Mouse (Mus musculus) urinary bladder, postnatal 4 days (tissue): ENCODE results near the gene Oard1.

ENCODE experiments used
- DNase-seq, 2 experiments: peaks; one replicate each; pipeline ENCODE4 v3.0.0; 2021 to 2022; ENCODE audit warnings: low spot score in 2 of 2

Gene Oard1

GRCm38 (mm10) chr17:48409380-48410298, at the start of gene Oard1, which contains the start of gene Nfya:
TSS of gene Oard1 (plus strand) at chr17:48410014.
TSS of gene Nfya (minus strand) at chr17:48409906.
- peak; percentile 100 for DNase-seq

- DNase-seq, result no peak
Observed at GRCm38 (mm10) chr17:48360462-48360861, 49.4 kb upstream of the Oard1 start.

GRCm38 (mm10) chr17:48362346-48362745, 47.5 kb upstream of the Oard1 start:
- no peak for DNase-seq

GRCm38 (mm10) chr17:48362966-48363365, 46.8 kb upstream of the Oard1 start:
- no peak for DNase-seq

- no peak for DNase-seq
Observed at GRCm38 (mm10) chr17:48363421-48363965, 46.3 kb upstream of the Oard1 start.

- DNase-seq, result no peak
Observed at GRCm38 (mm10) chr17:48365511-48366155, 44.2 kb upstream of the Oard1 start.

GRCm38 (mm10) chr17:48366806-48367205, 43.0 kb upstream of the Oard1 start:
- DNase-seq, result no peak

- DNase-seq, result no peak
Observed at GRCm38 (mm10) chr17:48371621-48372020, 38.2 kb upstream of the Oard1 start.

- no peak for DNase-seq
Observed at GRCm38 (mm10) chr17:48372987-48373386, 36.8 kb upstream of the Oard1 start.

GRCm38 (mm10) chr17:48376102-48376501, 33.7 kb upstream of the Oard1 start:
- no peak for DNase-seq

GRCm38 (mm10) chr17:48379050-48379449, 30.8 kb upstream of the Oard1 start:
- no peak for DNase-seq

- DNase-seq, result no peak
Observed at GRCm38 (mm10) chr17:48385786-48386461, 23.9 kb upstream of the Oard1 start.

- no peak for DNase-seq
Observed at GRCm38 (mm10) chr17:48388666-48389065, 21.1 kb upstream of the Oard1 start.

- no peak for DNase-seq
Observed at GRCm38 (mm10) chr17:48389442-48389841, 20.4 kb upstream of the Oard1 start.

- DNase-seq, result no peak
Observed at GRCm38 (mm10) chr17:48391446-48391845, 18.4 kb upstream of the Oard1 start.

- no peak for DNase-seq
Observed at GRCm38 (mm10) chr17:48392616-48393015, 17.2 kb upstream of the Oard1 start.

- DNase-seq, result no peak
Observed at GRCm38 (mm10) chr17:48401710-48402109, 8.1 kb upstream of the Oard1 start.

GRCm38 (mm10) chr17:48402751-48403150, 7.1 kb upstream of the Oard1 start:
- DNase-seq, result no peak

- no peak for DNase-seq
Observed at GRCm38 (mm10) chr17:48403848-48404247, 6.0 kb upstream of the Oard1 start.

GRCm38 (mm10) chr17:48404706-48405105, 5.1 kb upstream of the Oard1 start:
- DNase-seq, result no peak

- no peak for DNase-seq
Observed at GRCm38 (mm10) chr17:48407154-48407553, 2.7 kb upstream of the Oard1 start.

GRCm38 (mm10) chr17:48407910-48408525, 1.8 kb upstream of the Oard1 start:
- no peak for DNase-seq
